Mouse (Mus musculus) G1E (cell line): Measurements from ENCODE around the gene Fbln7.

ENCODE experiments used
- CTCF ChIP-seq: IDR thresholded peaks from 2 replicates; pipeline ENCODE4 v1.5.1; 2012; ENCODE audit warnings: low read depth, low read length, inconsistent platforms, mixed read lengths
- GATA1 ChIP-seq: IDR thresholded peaks from 2 replicates; pipeline ENCODE4 v1.6.1; 2012; ENCODE audit warnings: borderline replicate concordance, low read length, inconsistent platforms, mixed read lengths

GRCm38 (mm10) chr2:128930704-128931103 is 67.9 kb downstream of the Fbln7 start:
- no peak for TF ChIP-seq CTCF
- no peak for TF ChIP-seq GATA1
